Mouse (Mus musculus) liver, postnatal 0 days (tissue): ENCODE data around the gene Crot. TPM values are rescaled to one million over a fixed set of nuclear protein-coding genes. Genes with fewer than 3 reads are reported as not detected.

Experiments used
- ATAC-seq: fragments of 200-750 bp; cut with Nextera tagmentation; 2 replicates; pipeline ENCODE4 v1.8.0; 2017; ENCODE audit warnings: mild to moderate bottlenecking, moderate library complexity
- DNase-seq: peaks from one replicate; pipeline ENCODE4 v3.0.0-alpha.2; 2016
- H3K27ac ChIP-seq: fragments of 300-500 bp; sonication (generic); 2 replicates; pipeline ENCODE4 v1.5.1; 2014; ENCODE audit warnings: antibody characterized with exemption, moderate library complexity, mild to moderate bottlenecking, low read depth
- H3K27me3 ChIP-seq: fragments of 300-500 bp; sonication (generic); 2 replicates; pipeline ENCODE4 v1.6.1; 2014; ENCODE audit warnings: low read length, control low read depth, mixed read lengths; ENCODE audit not compliant: insufficient read depth
- H3K36me3 ChIP-seq: fragments of 300-500 bp; sonication (generic); replicated peaks from 2 replicates; pipeline ENCODE4 v1.6.1; 2014; ENCODE audit warnings: mild to moderate bottlenecking, control low read depth, low read length, moderate library complexity, mixed read lengths; ENCODE audit not compliant: insufficient read depth
- H3K4me1 ChIP-seq: fragments of 300-500 bp; sonication (generic); 2 replicates; pipeline ENCODE4 v1.6.1; 2014; ENCODE audit warnings: antibody characterized with exemption, mild to moderate bottlenecking, control low read depth; ENCODE audit not compliant: insufficient read depth
- H3K4me2 ChIP-seq: fragments of 300-500 bp; sonication (generic); 2 replicates; pipeline ENCODE4 v1.6.1; 2014; ENCODE audit warnings: low read depth, mild to moderate bottlenecking, low read length, moderate library complexity, mixed read lengths
- H3K4me3 ChIP-seq: fragments of 300-500 bp; sonication (generic); 2 replicates; pipeline ENCODE4 v1.5.1; 2014; ENCODE audit warnings: low read depth, low read length
- H3K9ac ChIP-seq: fragments of 300-500 bp; sonication (generic); replicated peaks from 2 replicates; pipeline ENCODE4 v1.6.1; 2014; ENCODE audit warnings: mild to moderate bottlenecking, moderate library complexity
- H3K9me3 ChIP-seq: fragments of 300-500 bp; sonication (generic); 2 replicates; pipeline ENCODE4 v1.6.1; 2016; ENCODE audit warnings: mild to moderate bottlenecking, control low read depth, low read length, mixed read lengths
- CTCF ChIP-seq: sonication (generic); IDR thresholded peaks from 2 replicates; pipeline ENCODE4 v1.5.1; 2016; ENCODE audit warnings: antibody characterized with exemption, low read depth
- EP300 ChIP-seq: IDR thresholded peaks from 2 replicates; pipeline ENCODE4 v1.6.1; 2016; ENCODE audit warnings: antibody characterized with exemption, low read depth, mild to moderate bottlenecking
- WGBS: fragments of 180-500 bp; shearing (Covaris S2); extraction: QIAGEN DNeasy Blood & Tissue Kit; methylation state at CpG from one replicate; pipeline ENCODE4 v1.1.7; 2014; ENCODE audit not compliant: insufficient replicate concordance; 5-methylcytosine and 5-hydroxymethylcytosine counted together
- polyA plus RNA-seq: library from polyadenylated mRNA; unstranded; fragments of >200 nt; fragmentation: Nextera tagmentation; extraction: Ambion mirVana; gene quantifications from 2 replicates; pipeline ENCODE4 v1.2.1, GENCODE M21; 2015

Crot gene
- polyA plus RNA-seq, 1 experiment from 2014 or later, result 267 TPM

- H3K27ac ChIP-seq, result peak overlapping the region; percentile 81
- WGBS, result 59% methylated on average over 4 of the region's 4 CpGs
Measured at GRCm38 (mm10) chr5:8999108-8999507, 2.0 kb upstream of the Crot start.

GRCm38 (mm10) chr5:8997513-8997895 is 380 bp upstream of the Crot start:
- Histone ChIP-seq H3K9me3 (no peaks in the 10 kb centered on the region), H3K9ac (peak overlapping the region; percentile 81), H3K27ac (peak overlapping the region; percentile 84), H3K4me3 (peak overlapping the region; percentile 80), H3K27me3 (no peaks in the 10 kb centered on the region), H3K36me3 (0 out of 2 replicates have a peak, but pooled peaks cover 5% of the 10 kb centered on the region), H3K4me2 (peak overlapping the region; percentile 73), H3K4me1 (peaks cover 15% of the 10 kb centered on the region)
- DNase-seq (no peak), ATAC-seq (no peak; the same call in 1 of the 2 replicates)
- WGBS, result 7% methylated on average over 8 of the region's 8 CpGs
- TF ChIP-seq CTCF (no peak), EP300 (no peak)

More at GRCm38 (mm10) chr5:8999108-8999507, 2.0 kb upstream of the Crot start:
- H3K4me2 ChIP-seq, result no peak overlapping the region
- no peaks in the 10 kb centered on the region for H3K9me3 ChIP-seq
- ATAC-seq (no peak), DNase-seq (no peak)
- no peak for TF ChIP-seq CTCF
- no peak for TF ChIP-seq EP300
- no peaks in the 10 kb centered on the region for H3K36me3 ChIP-seq
- peak overlapping the region; percentile 11; the same call in 1 of the 2 replicates for H3K9ac ChIP-seq
- H3K4me3 ChIP-seq, result no peak overlapping the region
- peaks cover 15% of the 10 kb centered on the region for H3K4me1 ChIP-seq
- no peaks in the 10 kb centered on the region for H3K27me3 ChIP-seq

GRCm38 (mm10) chr5:8995966-8996685 is 998 bp downstream of the Crot start:
- ATAC-seq, result no peak
- TF ChIP-seq EP300 (no peak), CTCF (no peak)
- peaks cover 13% of the 10 kb centered on the region for H3K4me1 ChIP-seq
- peaks cover 14% of the 10 kb centered on the region; the same call in 1 of the 2 replicates for H3K36me3 ChIP-seq
- DNase-seq, result peak; percentile 18
- peak overlapping the region; percentile 84 for H3K27ac ChIP-seq
- H3K27me3 ChIP-seq, result no peaks in the 10 kb centered on the region
- no peaks in the 10 kb centered on the region for H3K9me3 ChIP-seq
- H3K4me2 ChIP-seq, result peak overlapping the region; percentile 73
- H3K9ac ChIP-seq, result peak overlapping the region; percentile 81
- peak overlapping the region; percentile 80 for H3K4me3 ChIP-seq
- WGBS, result 2% methylated on average over 13 of the region's 13 CpGs

- Histone ChIP-seq H3K9me3 (no peaks in the 10 kb centered on the region), H3K36me3 (peaks cover 41% of the 10 kb centered on the region), H3K9ac (no peak overlapping the region), H3K4me1 (peaks cover 7% of the 10 kb centered on the region), H3K27me3 (no peaks in the 10 kb centered on the region), H3K4me3 (no peak overlapping the region), H3K4me2 (no peak overlapping the region), H3K27ac (no peak overlapping the region)
- no peak for ATAC-seq
- DNase-seq, result no peak
- TF ChIP-seq CTCF, result no peak
- WGBS, result 93% methylated on average over 16 of the region's 16 CpGs
Measured at GRCm38 (mm10) chr5:8991626-8992025, 5.5 kb downstream of the Crot start.

- TF ChIP-seq EP300 (no peak), CTCF (no peak)
- 83% methylated on average over 13 of the region's 13 CpGs for WGBS
- Histone ChIP-seq H3K9ac (no peak overlapping the region), H3K4me2 (no peak overlapping the region), H3K4me3 (no peak overlapping the region), H3K27me3 (no peaks in the 10 kb centered on the region), H3K4me1 (peaks cover 7% of the 10 kb centered on the region), H3K9me3 (no peaks in the 10 kb centered on the region), H3K27ac (no peak overlapping the region), H3K36me3 (peaks cover 51% of the 10 kb centered on the region)
- no peak for DNase-seq
- ATAC-seq, result no peak
Measured at GRCm38 (mm10) chr5:8990526-8990925, 6.6 kb downstream of the Crot start.

- Histone ChIP-seq H3K4me1 (no peaks in the 10 kb centered on the region), H3K4me3 (no peak overlapping the region), H3K9ac (no peak overlapping the region), H3K4me2 (no peak overlapping the region), H3K27me3 (no peaks in the 10 kb centered on the region), H3K36me3 (peaks cover 62% of the 10 kb centered on the region), H3K27ac (no peak overlapping the region), H3K9me3 (no peaks in the 10 kb centered on the region)
- TF ChIP-seq CTCF (no peak), EP300 (no peak)
- ATAC-seq (no peak), DNase-seq (no peak)
- 86% methylated on average over 5 of the region's 5 CpGs for WGBS
Measured at GRCm38 (mm10) chr5:8987925-8988324, 9.2 kb downstream of the Crot start.
